Mouse (Mus musculus): ENCODE data around the gene Fbxw7.

- TF ChIP-seq POLR2A (IDR thresholded peaks at IDR 0.05; ENCODE audit: borderline replicate concordance, extremely low read depth, insufficient read depth, insufficient read length, poor library complexity, severe bottlenecking) = no peak
- TF ChIP-seq CTCF (IDR thresholded peaks at IDR 0.05; ENCODE audit: borderline replicate concordance, extremely low read depth, insufficient read depth, insufficient read length) = no peak
Observed at GRCm38 (mm10) chr3:84929171-84929570, 114.1 kb downstream of the Fbxw7 start.
